In the genomic region with DNA sequence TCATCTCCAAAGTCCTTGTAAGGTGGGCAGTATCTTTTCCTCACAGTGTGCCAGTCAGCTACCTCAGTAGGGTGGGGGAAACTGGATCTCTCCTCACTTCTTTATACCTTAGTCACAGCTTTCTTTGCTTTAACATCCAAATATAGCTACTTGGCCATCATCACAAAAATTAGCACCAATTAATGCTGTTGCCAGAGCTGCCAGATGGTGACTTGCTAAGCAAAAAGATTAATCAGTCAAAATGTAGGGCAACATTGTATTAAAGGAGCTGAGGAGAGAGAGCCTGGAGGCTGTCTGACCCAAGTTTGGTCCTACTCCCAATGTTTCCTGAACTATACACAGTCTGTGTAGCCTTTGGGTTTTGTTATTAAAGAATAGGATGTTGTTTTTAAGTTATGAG, we compare ENCODE assay signal across 20 mouse cellular contexts.
DNase-seq lines count a peak whose midpoint lies in the region; ATAC-seq and TF ChIP-seq lines count a peak whose summit lies in the region.
"Had no signal": no experiment of that assay in that cellular context is flagged by ENCODE, and none has a peak within 500 bp of the region (broad histone marks: within the 10 kb centered on the region; RNA-seq: fewer than 3 reads in every experiment).

No protein-coding gene starts in this region.

- no peaks in the 10 kb centered on the region for H3K27me3 ChIP-seq in kidney, adult 2 months (replicated peaks; ENCODE audit: control insufficient read depth, insufficient read depth, low read length)
- H3K27me3 ChIP-seq in forebrain, embryonic 16.5 days (replicated peaks; ENCODE audit: control insufficient read depth, insufficient read depth, low read length) = no peaks in the 10 kb centered on the region
- H3K27me3 ChIP-seq: embryonic facial prominence, embryonic 13.5 days; heart, embryonic 12.5 days; intestine, embryonic 15.5 days; kidney, embryonic 15.5 days; midbrain, embryonic 13.5 days had no signal

- peak; percentile 0 for DNase-seq in kidney, postnatal 10 days
- DNase-seq in kidney, adult 2 months = no peak
- peak; percentile 36 for DNase-seq in Muller cell, postnatal 12 days (ENCODE audit: inconsistent ontology term)
- peak; percentile 28 for DNase-seq in cerebellum, adult 11-12 months
- DNase-seq in cerebellum, postnatal 14 days = peak; percentile 35 to 61
- DNase-seq in heart, postnatal 14 days = no peak
- no peak for DNase-seq in kidney, adult 8-10 months
- DNase-seq: adrenal gland, adult 2 months; B cell, adult 2 months; liver; liver, postnatal 0 days; lung, postnatal 10 days had no signal

- no peak for TF ChIP-seq CTCF in kidney, adult 2 months (conservative IDR thresholded peaks at IDR 0.05; ENCODE audit: insufficient read depth, insufficient read length, low read depth, low read length)

- intact Hi-C loops in heart, postnatal 14 days (cut with DNase I) = no loop called here

- no peaks in the 10 kb centered on the region for H3K4me1 ChIP-seq in kidney, adult 2 months (ENCODE audit: control insufficient read depth, insufficient read depth, low read length)
- no peaks in the 10 kb centered on the region for H3K4me1 ChIP-seq in forebrain, embryonic 16.5 days (replicated peaks; ENCODE audit: control insufficient read depth, insufficient read depth, low read length)
- H3K4me1 ChIP-seq: embryonic facial prominence, embryonic 13.5 days; heart, embryonic 12.5 days; intestine, embryonic 15.5 days; midbrain, embryonic 13.5 days had no signal

- no peak overlapping the region for H3K9ac ChIP-seq in forebrain, embryonic 16.5 days (replicated peaks; ENCODE audit: low read depth, low read length)
- H3K9ac ChIP-seq: embryonic facial prominence, embryonic 13.5 days; heart, embryonic 12.5 days; hindbrain, embryonic 14.5 days; intestine, embryonic 15.5 days; kidney, embryonic 15.5 days; liver, postnatal 0 days; midbrain, embryonic 13.5 days had no signal

- no peak for TF ChIP-seq POLR2A in kidney, adult 2 months (IDR thresholded peaks at IDR 0.05; ENCODE audit: low read depth, low read length)

- no peak overlapping the region for H3K4me2 ChIP-seq in forebrain, embryonic 16.5 days (ENCODE audit: low read length)
- H3K4me2 ChIP-seq: embryonic facial prominence, embryonic 13.5 days; heart, embryonic 12.5 days; hindbrain, embryonic 14.5 days; intestine, embryonic 15.5 days; kidney, embryonic 15.5 days; midbrain, embryonic 13.5 days had no signal

- no peak overlapping the region for H3K27ac ChIP-seq in kidney, adult 2 months (ENCODE audit: insufficient read depth, low read depth, low read length)
- no peak overlapping the region for H3K27ac ChIP-seq in forebrain, embryonic 16.5 days (ENCODE audit: low read length)
- H3K27ac ChIP-seq: embryonic facial prominence, embryonic 13.5 days; hindbrain, embryonic 14.5 days; intestine, embryonic 15.5 days; kidney, embryonic 15.5 days; midbrain, embryonic 13.5 days had no signal

- no peaks in the 10 kb centered on the region for H3K36me3 ChIP-seq in kidney, adult 2 months (ENCODE audit: control insufficient read depth, insufficient read depth, low read length)
- H3K36me3 ChIP-seq in forebrain, embryonic 16.5 days (ENCODE audit: control insufficient read depth, insufficient read depth) = no peaks in the 10 kb centered on the region
- H3K36me3 ChIP-seq: embryonic facial prominence, embryonic 13.5 days; intestine, embryonic 15.5 days; kidney, embryonic 15.5 days; midbrain, embryonic 13.5 days had no signal

- no peak for ATAC-seq in forebrain, embryonic 16.5 days
- ATAC-seq: intestine, embryonic 15.5 days; liver, postnatal 0 days; midbrain, embryonic 13.5 days had no signal

- no peak overlapping the region for H3K4me3 ChIP-seq in kidney, adult 2 months (ENCODE audit: insufficient read depth, low read depth, low read length)
- no peak overlapping the region for H3K4me3 ChIP-seq in forebrain, embryonic 16.5 days (replicated peaks; ENCODE audit: low read length)
- H3K4me3 ChIP-seq: embryonic facial prominence, embryonic 13.5 days; heart, embryonic 12.5 days; intestine, embryonic 15.5 days; kidney, embryonic 15.5 days; midbrain, embryonic 13.5 days; myocyte had no signal

- H3K9me3 ChIP-seq in forebrain, embryonic 16.5 days (ENCODE audit: control insufficient read depth, low read length) = no peaks in the 10 kb centered on the region
- H3K9me3 ChIP-seq: embryonic facial prominence, embryonic 13.5 days; heart, embryonic 12.5 days; intestine, embryonic 15.5 days; kidney, embryonic 15.5 days; midbrain, embryonic 13.5 days had no signal

Comparison
In these comparisons a context has a peak if more than half of its experiments do, and no peak if none do; other contexts are left out.
1. DNase-seq: peak in kidney, postnatal 10 days (single experiment), Muller cell, postnatal 12 days (single experiment), cerebellum, adult 11-12 months (single experiment) and cerebellum, postnatal 14 days (2 of 2); none in kidney, adult 2 months (single experiment), heart, postnatal 14 days (0 of 2) and kidney, adult 8-10 months (0 of 2).